Mouse (Mus musculus): ENCODE measurements around the gene 2700049A03Rik. TPM values are rescaled to one million over a fixed set of nuclear protein-coding genes. Genes with fewer than 3 reads are reported as not detected.
A peak's percentile ranks its signal among the peaks of the same experiment; 100 is the strongest.
"Not testable (repeated sequence)": the region's sequence is repeated elsewhere in the genome, so short reads cannot be mapped to it uniquely, and the experiment has no call there.

Gene 2700049A03Rik
- total RNA-seq (2021), result 1 to 10 TPM; 2.6 to 2.8 TPM
- long read RNA-seq, experiment 1, full-length matches to known transcripts, result 2 of 6 reads
- long read RNA-seq, experiment 1, partial matches to known transcripts, result 2 of 6 reads
- long read RNA-seq, experiment 1, other reads (novel, unspliced or antisense), result 2 of 6 reads
- long read RNA-seq, experiment 2, full-length matches to known transcripts, result 1 of 2 reads
- long read RNA-seq, experiment 2, partial matches to known transcripts, result 1 of 2 reads
- long read RNA-seq, experiment 2, other reads (novel, unspliced or antisense), result 0 of 2 reads

GRCm38 (mm10) chr12:71136130-71136973 is at the start of gene 2700049A03Rik, which contains the start of gene Timm9:
2700049A03Rik (plus strand) TSS chr12:71136848.
Timm9 (minus strand) TSS chr12:71136684.
- intact Hi-C loops (cut with DNase I; ENCODE audit: low total_unique reads), result no loop called here
- DNase-seq, result peak; percentile 72

- intact Hi-C loops (cut with DNase I; ENCODE audit: low total_unique reads); DNase-seq: not testable (repeated sequence)
Observed at GRCm38 (mm10) chr12:71104275-71104674, 32.4 kb upstream of the 2700049A03Rik start.

GRCm38 (mm10) chr12:71107216-71107771 is 29.4 kb upstream of the 2700049A03Rik start:
- DNase-seq, result no peak
- intact Hi-C loops (cut with DNase I; ENCODE audit: low total_unique reads), result no loop called here

GRCm38 (mm10) chr12:71111331-71111730 is 25.3 kb upstream of the 2700049A03Rik start, which contains the start of gene Tomm20l:
Tomm20l (plus strand) TSS chr12:71111428.
- DNase-seq, result peak; percentile 11
- intact Hi-C loops (cut with DNase I; ENCODE audit: low total_unique reads), result no loop called here

- no peak for DNase-seq
- intact Hi-C loops (cut with DNase I; ENCODE audit: low total_unique reads), result no loop called here
Observed at GRCm38 (mm10) chr12:71113074-71113473, 23.6 kb upstream of the 2700049A03Rik start.

- intact Hi-C loops (cut with DNase I; ENCODE audit: low total_unique reads), result no loop called here
- peak; percentile 10 for DNase-seq
Observed at GRCm38 (mm10) chr12:71113675-71114288, 22.9 kb upstream of the 2700049A03Rik start.

GRCm38 (mm10) chr12:71116411-71116810 is 20.2 kb upstream of the 2700049A03Rik start:
- DNase-seq, result no peak
- intact Hi-C loops (cut with DNase I; ENCODE audit: low total_unique reads), result no loop called here

- intact Hi-C loops (cut with DNase I; ENCODE audit: low total_unique reads), result no loop called here
Observed at GRCm38 (mm10) chr12:71122731-71123130, 13.9 kb upstream of the 2700049A03Rik start.

GRCm38 (mm10) chr12:71123286-71123685 is 13.4 kb upstream of the 2700049A03Rik start:
- no peak for DNase-seq
- intact Hi-C loops (cut with DNase I; ENCODE audit: low total_unique reads), result no loop called here

More at GRCm38 (mm10) chr12:71122731-71123130, 13.9 kb upstream of the 2700049A03Rik start:
- DNase-seq, result no peak

GRCm38 (mm10) chr12:71135581-71135980 is 1.1 kb upstream of the 2700049A03Rik start:
- DNase-seq, result no peak
- intact Hi-C loops (cut with DNase I; ENCODE audit: low total_unique reads), result no loop called here

GRCm38 (mm10) chr12:71136974-71137491 is 385 bp downstream of the 2700049A03Rik start:
- intact Hi-C loops (cut with DNase I; ENCODE audit: low total_unique reads), result no loop called here
- peak; percentile 84 for DNase-seq

- intact Hi-C loops (cut with DNase I; ENCODE audit: low total_unique reads), result no loop called here
- no peak for DNase-seq
Observed at GRCm38 (mm10) chr12:71137686-71138085, 1.0 kb downstream of the 2700049A03Rik start.

- intact Hi-C loops (cut with DNase I; ENCODE audit: low total_unique reads), result no loop called here
- no peak for DNase-seq
Observed at GRCm38 (mm10) chr12:71139258-71139828, 2.7 kb downstream of the 2700049A03Rik start.

GRCm38 (mm10) chr12:71141189-71141588 is 4.5 kb downstream of the 2700049A03Rik start:
- intact Hi-C loops (cut with DNase I; ENCODE audit: low total_unique reads), result no loop called here
- no peak for DNase-seq

GRCm38 (mm10) chr12:71147641-71148040 is 11.0 kb downstream of the 2700049A03Rik start:
- no peak for DNase-seq
- intact Hi-C loops (cut with DNase I; ENCODE audit: low total_unique reads), result no loop called here

- DNase-seq, result no peak
- intact Hi-C loops (cut with DNase I; ENCODE audit: low total_unique reads), result no loop called here
Observed at GRCm38 (mm10) chr12:71148801-71149200, 12.2 kb downstream of the 2700049A03Rik start.

- no peak for DNase-seq
- intact Hi-C loops (cut with DNase I; ENCODE audit: low total_unique reads), result no loop called here
Observed at GRCm38 (mm10) chr12:71149456-71149855, 12.8 kb downstream of the 2700049A03Rik start.

- DNase-seq, result no peak
- intact Hi-C loops (cut with DNase I; ENCODE audit: low total_unique reads), result no loop called here
Observed at GRCm38 (mm10) chr12:71150167-71150566, 13.5 kb downstream of the 2700049A03Rik start.

GRCm38 (mm10) chr12:71154979-71155378 is 18.3 kb downstream of the 2700049A03Rik start:
- DNase-seq, result no peak
- intact Hi-C loops (cut with DNase I; ENCODE audit: low total_unique reads), result no loop called here

Measured in gastrocnemius, postnatal 14 days (tissue).